Mouse (Mus musculus) bone marrow, adult 2 months (tissue): ENCODE data around the gene Gm45837.

Experiments
- CTCF ChIP-seq: fragments of 200-500 bp; IDR thresholded peaks from 2 replicates; pipeline ENCODE4 v1.5.1; 2011; ENCODE audit warnings: low read length, control low read depth; ENCODE audit not compliant: control insufficient read depth, insufficient read depth
- POLR2A ChIP-seq: fragments of 200-500 bp; IDR thresholded peaks from 2 replicates; pipeline ENCODE4 v1.6.1; 2011; ENCODE audit warnings: low read depth, mild to moderate bottlenecking, control low read depth, low read length, borderline replicate concordance; ENCODE audit not compliant: control insufficient read depth

DNA sequence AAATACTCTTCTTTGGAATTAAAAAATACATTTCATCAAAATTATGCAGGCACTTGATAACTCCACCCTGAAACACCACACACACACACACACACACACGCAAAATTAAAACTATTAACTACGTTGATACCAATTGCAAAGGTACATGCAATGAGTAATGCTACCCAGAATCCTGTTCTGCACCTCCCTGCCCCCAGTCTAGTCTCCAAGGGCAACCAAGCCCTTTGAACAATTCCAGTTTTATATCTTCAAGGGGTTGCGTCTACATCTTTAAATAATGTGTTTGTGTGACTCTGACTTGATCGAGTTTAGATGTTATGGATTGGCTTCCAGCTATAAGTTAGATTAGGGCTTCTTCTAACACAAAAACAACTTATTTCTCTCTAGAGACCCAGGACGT lies 124.8 kb downstream of the Gm45837 start:
- TF ChIP-seq CTCF (no peak), POLR2A (no peak)
